Mouse (Mus musculus) brown adipose tissue, adult 24 weeks (tissue): ENCODE measurements around the gene Gpr88. TPM values are rescaled to one million over a fixed set of nuclear protein-coding genes. Genes with fewer than 3 reads are reported as not detected.

Experiments used
- H3K27ac ChIP-seq: fragments of 200-500 bp; replicated peaks from 2 replicates; pipeline ENCODE4 v1.5.1; 2012; ENCODE audit warnings: low read depth, mild to moderate bottlenecking, low read length
- H3K4me1 ChIP-seq: fragments of 200-500 bp; 2 replicates; pipeline ENCODE4 v1.6.1; 2012; ENCODE audit warnings: low read length, mixed read lengths; ENCODE audit not compliant: control insufficient read depth, insufficient read depth, insufficient read length
- H3K4me3 ChIP-seq: fragments of 200-500 bp; 2 replicates; pipeline ENCODE4 v1.5.1; 2012; ENCODE audit warnings: low read depth, mild to moderate bottlenecking, low read length, moderate library complexity; ENCODE audit not compliant: insufficient read depth
- polyA plus RNA-seq: library from polyadenylated mRNA; stranded (reverse); fragments of >200 nt; gene quantifications from 2 replicates; pipeline ENCODE4 v1.2.4, GENCODE M21; 2012; ENCODE audit not compliant: missing spikeins, insufficient read depth, insufficient read length

Gpr88 gene
- polyA plus RNA-seq, 1 experiment: not detected

GRCm38 (mm10) chr3:116263977-116264376 is 10.7 kb upstream of the Gpr88 start:
- H3K27ac ChIP-seq: 0 out of 2 replicates have a peak overlapping the region, but pooled peaks have one; percentile 2

GRCm38 (mm10) chr3:116263061-116263460 is 9.8 kb upstream of the Gpr88 start:
- Histone ChIP-seq H3K27ac (no peak overlapping the region), H3K4me1 (no peaks in the 10 kb centered on the region; the same call in 1 of the 2 replicates), H3K4me3 (no peak overlapping the region)

More at GRCm38 (mm10) chr3:116263977-116264376, 10.7 kb upstream of the Gpr88 start:
- H3K4me3 ChIP-seq: no peak overlapping the region
- no peaks in the 10 kb centered on the region; the same call in 1 of the 2 replicates for H3K4me1 ChIP-seq

GRCm38 (mm10) chr3:116256104-116256503 is 2.8 kb upstream of the Gpr88 start:
- Histone ChIP-seq H3K27ac (no peak overlapping the region), H3K4me1 (no peaks in the 10 kb centered on the region; the same call in 1 of the 2 replicates), H3K4me3 (no peak overlapping the region)

GRCm38 (mm10) chr3:116252255-116253040 is 855 bp downstream of the Gpr88 start:
- no peaks in the 10 kb centered on the region; the same call in 1 of the 2 replicates for H3K4me1 ChIP-seq
- H3K4me3 ChIP-seq: peak overlapping the region; percentile 50
- H3K27ac ChIP-seq: no peak overlapping the region

- H3K4me1 ChIP-seq: no peaks in the 10 kb centered on the region; the same call in 1 of the 2 replicates
- H3K27ac ChIP-seq: no peak overlapping the region
- peak overlapping the region; percentile 50 for H3K4me3 ChIP-seq
Measured at GRCm38 (mm10) chr3:116251481-116252254, 1.6 kb downstream of the Gpr88 start.

GRCm38 (mm10) chr3:116249026-116249425 is 4.3 kb downstream of the Gpr88 start:
- Histone ChIP-seq H3K27ac (no peak overlapping the region), H3K4me1 (no peaks in the 10 kb centered on the region; the same call in 1 of the 2 replicates), H3K4me3 (no peak overlapping the region)

GRCm38 (mm10) chr3:116244476-116244875 is 8.8 kb downstream of the Gpr88 start:
- Histone ChIP-seq H3K4me3 (no peak overlapping the region), H3K4me1 (no peaks in the 10 kb centered on the region), H3K27ac (no peak overlapping the region)

- Histone ChIP-seq H3K4me1 (no peaks in the 10 kb centered on the region), H3K4me3 (no peak overlapping the region)
Measured at GRCm38 (mm10) chr3:116242685-116243084, 10.6 kb downstream of the Gpr88 start.

GRCm38 (mm10) chr3:116237527-116237926 is 15.8 kb downstream of the Gpr88 start:
- Histone ChIP-seq H3K4me1 (no peaks in the 10 kb centered on the region), H3K27ac (no peak overlapping the region), H3K4me3 (no peak overlapping the region)

More at GRCm38 (mm10) chr3:116242685-116243084, 10.6 kb downstream of the Gpr88 start:
- no peak overlapping the region for H3K27ac ChIP-seq

- Histone ChIP-seq H3K27ac (no peak overlapping the region), H3K4me3 (no peak overlapping the region), H3K4me1 (no peaks in the 10 kb centered on the region)
Measured at GRCm38 (mm10) chr3:116236856-116237255, 16.4 kb downstream of the Gpr88 start.

GRCm38 (mm10) chr3:116233515-116233914 is 19.8 kb downstream of the Gpr88 start:
- Histone ChIP-seq H3K4me3 (no peak overlapping the region), H3K27ac (no peak overlapping the region)

GRCm38 (mm10) chr3:116232763-116233162 is 20.5 kb downstream of the Gpr88 start:
- Histone ChIP-seq H3K27ac (no peak overlapping the region), H3K4me1 (no peaks in the 10 kb centered on the region), H3K4me3 (no peak overlapping the region)

More at GRCm38 (mm10) chr3:116233515-116233914, 19.8 kb downstream of the Gpr88 start:
- no peaks in the 10 kb centered on the region for H3K4me1 ChIP-seq

- Histone ChIP-seq H3K4me3 (no peak overlapping the region), H3K4me1 (no peaks in the 10 kb centered on the region), H3K27ac (no peak overlapping the region)
Measured at GRCm38 (mm10) chr3:116229336-116229735, 24.0 kb downstream of the Gpr88 start.

GRCm38 (mm10) chr3:116228360-116229245 is 24.7 kb downstream of the Gpr88 start:
- Histone ChIP-seq H3K4me3 (no peak overlapping the region), H3K4me1 (no peaks in the 10 kb centered on the region), H3K27ac (no peak overlapping the region)
